16 mouse cellular contexts compared by ENCODE assay signal in the genomic region with DNA sequence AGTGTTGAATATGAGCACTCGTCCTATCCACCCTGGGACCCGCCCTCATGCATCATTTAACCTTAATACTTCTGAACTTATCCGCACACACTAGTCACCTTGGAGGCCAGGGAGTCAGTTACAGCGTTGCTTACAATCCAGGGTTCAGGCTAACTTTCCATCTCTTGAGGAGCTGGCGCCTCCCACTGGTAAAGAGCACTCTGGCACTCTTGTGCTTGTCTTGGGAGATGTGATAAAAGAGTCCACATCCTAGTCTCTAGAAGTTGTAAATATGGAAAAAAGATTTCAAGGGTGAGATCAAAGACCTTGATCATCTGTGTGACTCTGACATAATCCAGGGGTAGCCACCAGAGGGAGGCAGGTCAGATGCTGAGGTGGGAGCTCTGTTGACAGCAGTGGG. TPM values are rescaled to one million over a fixed set of nuclear protein-coding genes. Genes with fewer than 3 reads are reported as not detected.
A peak's percentile ranks its signal among the peaks of the same experiment; 100 is the strongest.
DNase-seq lines count a peak whose midpoint lies in the region; ATAC-seq and TF ChIP-seq lines count a peak whose summit lies in the region.
"Had no signal": no experiment of that assay in that cellular context is flagged by ENCODE, and none has a peak within 500 bp of the region (broad histone marks: within the 10 kb centered on the region; RNA-seq: fewer than 3 reads in every experiment).

No protein-coding gene starts in this region.

- ATAC-seq in heart, embryonic 13.5 days (ENCODE audit: extremely low read depth, insufficient number of reproducible peaks, low FRiP score, low TSS enrichment): no peak
- no peak for ATAC-seq in liver, embryonic 12.5 days
- ATAC-seq: midbrain, embryonic 15.5 days had no signal

- DNase-seq in heart, adult 9 months (ENCODE audit: low spot score in 2 of 2): no peak
- DNase-seq in liver, adult 2 months (ENCODE audit: extremely low read depth, low read depth, low spot score): no peak
- DNase-seq in MEL (ENCODE audit: low read depth, low spot score): no peak
- peak; percentile 31 for DNase-seq in induced T-regulatory cell, adult 2 months (ENCODE audit: low read depth)
- DNase-seq in right cerebral cortex, adult 18-20 months: no peak
- DNase-seq: adrenal gland, adult 8-10 months; embryo, embryonic 11 days; kidney, postnatal 25 days; layer of hippocampus, postnatal 36 days; lung, postnatal 4 days had no signal

- H3K27me3 ChIP-seq in heart, embryonic 13.5 days (replicated peaks): no peaks in the 10 kb centered on the region
- H3K27me3 ChIP-seq in liver, adult 2 months (ENCODE audit: control insufficient read depth, insufficient read depth, low read length): no peaks in the 10 kb centered on the region
- H3K27me3 ChIP-seq in liver, embryonic 12.5 days (replicated peaks): no peaks in the 10 kb centered on the region
- H3K27me3 ChIP-seq in MEL (ENCODE audit: control insufficient read depth in 1 of 2, insufficient read depth in 2 of 2, low read length in 2 of 2): no peaks in the 10 kb centered on the region
- H3K27me3 ChIP-seq: limb, embryonic 12.5 days; midbrain, embryonic 15.5 days; neural tube, embryonic 12.5 days had no signal

- H3K36me3 ChIP-seq in heart, embryonic 13.5 days: peaks cover 96% of the 10 kb centered on the region
- H3K36me3 ChIP-seq in liver, adult 2 months (ENCODE audit: control insufficient read depth, insufficient read depth, low read length): peaks cover 38% of the 10 kb centered on the region
- H3K36me3 ChIP-seq in liver, embryonic 12.5 days: peaks cover 43% of the 10 kb centered on the region
- no peaks in the 10 kb centered on the region; a peak in 1 of 4 replicates for H3K36me3 ChIP-seq in MEL (ENCODE audit: control insufficient read depth in 1 of 2, insufficient read depth in 2 of 2, low read length in 2 of 2)

- 64% methylated on average over 5 of the region's 5 CpGs for WGBS in heart, embryonic 13.5 days
- 76% methylated on average over 5 of the region's 5 CpGs for WGBS in liver, adult 2 months
- 59% methylated on average over 5 of the region's 5 CpGs for WGBS in liver, embryonic 12.5 days (ENCODE audit: insufficient replicate concordance)

- H3K9ac ChIP-seq in heart, embryonic 13.5 days: peak overlapping the region; percentile 37; the same call in 1 of the 2 replicates
- H3K9ac ChIP-seq in liver, adult 2 months (ENCODE audit: low read depth, low read length): no peak overlapping the region
- H3K9ac ChIP-seq in liver, embryonic 12.5 days: no peak overlapping the region
- no peak overlapping the region for H3K9ac ChIP-seq in MEL (ENCODE audit: control insufficient read depth, low read depth, low read length, poor library complexity, severe bottlenecking)
- H3K9ac ChIP-seq: limb, embryonic 12.5 days; midbrain, embryonic 15.5 days; neural tube, embryonic 12.5 days had no signal

- H3K79me2 ChIP-seq in liver, adult 2 months (ENCODE audit: control insufficient read depth, insufficient read depth, low read length): no peaks in the 10 kb centered on the region
- no peaks in the 10 kb centered on the region for H3K79me2 ChIP-seq in MEL (ENCODE audit: control insufficient read depth, insufficient read depth, low read length, poor library complexity)

- TF ChIP-seq RAD21 in MEL (IDR thresholded peaks at IDR 0.05; ENCODE audit: low read depth, low read length): no peak; the same call in 1 of the 2 replicates

- peaks cover 55% of the 10 kb centered on the region for H3K4me1 ChIP-seq in heart, embryonic 13.5 days
- H3K4me1 ChIP-seq in liver, adult 2 months (ENCODE audit: control insufficient read depth, insufficient read depth, low read length): peaks cover 12% of the 10 kb centered on the region
- no peaks in the 10 kb centered on the region for H3K4me1 ChIP-seq in liver, embryonic 12.5 days
- H3K4me1 ChIP-seq in MEL (ENCODE audit: control insufficient read depth in 1 of 2, insufficient read depth in 2 of 2, low read length in 2 of 2): no peaks in the 10 kb centered on the region
- H3K4me1 ChIP-seq: limb, embryonic 12.5 days; midbrain, embryonic 15.5 days; neural tube, embryonic 12.5 days had no signal

- no peak overlapping the region for H3K4me3 ChIP-seq in heart, embryonic 13.5 days
- H3K4me3 ChIP-seq in liver, adult 2 months (ENCODE audit: insufficient read depth, low read depth, low read length): no peak overlapping the region
- no peak overlapping the region for H3K4me3 ChIP-seq in liver, embryonic 12.5 days
- no peak overlapping the region for H3K4me3 ChIP-seq in MEL (ENCODE audit: control insufficient read depth in 1 of 2, insufficient read depth in 1 of 2, low read depth in 2 of 2, low read length in 2 of 2)
- H3K4me3 ChIP-seq: erythroblast, embryonic 14.5 days; limb, embryonic 12.5 days; midbrain, embryonic 15.5 days; neural tube, embryonic 12.5 days had no signal

- no peak overlapping the region for H3K4me2 ChIP-seq in heart, embryonic 13.5 days
- H3K4me2 ChIP-seq in liver, embryonic 12.5 days: no peak overlapping the region
- H3K4me2 ChIP-seq: limb, embryonic 12.5 days; midbrain, embryonic 15.5 days; neural tube, embryonic 12.5 days had no signal

- TF ChIP-seq EP300 in MEL (IDR thresholded peaks at IDR 0.05; ENCODE audit: low read depth in 1 of 2, low read length in 2 of 2): no peak

- TF ChIP-seq POLR2A in liver, adult 2 months (IDR thresholded peaks at IDR 0.05; ENCODE audit: extremely low read depth, insufficient read depth, low read length): no peak
- no peak for TF ChIP-seq POLR2A in MEL (IDR thresholded peaks at IDR 0.05; ENCODE audit: control insufficient read depth in 1 of 2, insufficient read depth in 1 of 2, low read depth in 1 of 2, low read length in 2 of 2, poor library complexity in 1 of 2)

- H3K27ac ChIP-seq in heart, embryonic 13.5 days (replicated peaks): peak overlapping the region; percentile 89
- no peak overlapping the region for H3K27ac ChIP-seq in liver, adult 2 months (replicated peaks; ENCODE audit: insufficient read depth, low read depth, low read length)
- H3K27ac ChIP-seq in liver, embryonic 12.5 days: no peak overlapping the region
- H3K27ac ChIP-seq in MEL (ENCODE audit: control insufficient read depth, low read depth, low read length): no peak overlapping the region
- H3K27ac ChIP-seq: limb, embryonic 12.5 days; midbrain, embryonic 15.5 days; neural tube, embryonic 12.5 days had no signal

- peak; percentile 35; the same call in 1 of the 2 replicates for TF ChIP-seq CTCF in liver, adult 2 months (IDR thresholded peaks at IDR 0.05; ENCODE audit: low read depth, low read length)
- peak in 2 of 3 experiments; percentile 15 to 22; a peak in 2 of 6 replicates for TF ChIP-seq CTCF in MEL (IDR thresholded peaks at IDR 0.05 in 2 of 3, conservative IDR thresholded peaks at IDR 0.05 in 1 of 3; ENCODE audit: control insufficient read depth in 1 of 3, insufficient read depth in 1 of 3, low read depth in 2 of 3, low read length in 3 of 3, poor library complexity in 1 of 3, severe bottlenecking in 1 of 3)

- no peaks in the 10 kb centered on the region for H3K9me3 ChIP-seq in heart, embryonic 13.5 days
- H3K9me3 ChIP-seq in liver, embryonic 12.5 days (replicated peaks): no peaks in the 10 kb centered on the region
- no peaks in the 10 kb centered on the region for H3K9me3 ChIP-seq in MEL (replicated peaks; ENCODE audit: insufficient read depth, low read length)
- H3K9me3 ChIP-seq: limb, embryonic 12.5 days; midbrain, embryonic 15.5 days; neural tube, embryonic 12.5 days had no signal

TF ChIP-seq in MEL, 35 proteins besides CTCF, POLR2A, EP300 and RAD21:
- TF ChIP-seq MXI1 (IDR thresholded peaks at IDR 0.05; ENCODE audit: low read depth, low read length): no peak
- no peak for TF ChIP-seq GATA1 (IDR thresholded peaks at IDR 0.05; ENCODE audit: low read depth, low read length)
- no peak for TF ChIP-seq TAL1 (IDR thresholded peaks at IDR 0.05; ENCODE audit: low read length)
- TF ChIP-seq SMC3 (IDR thresholded peaks at IDR 0.05; ENCODE audit: low read depth, low read length): peak; percentile 23
- no peak for TF ChIP-seq CHD1 (IDR thresholded peaks at IDR 0.05; ENCODE audit: low read depth, low read length)
- no peak for TF ChIP-seq MYC (IDR thresholded peaks at IDR 0.05; ENCODE audit: low read depth, low read length)
- TF ChIP-seq POLR2AphosphoS2 (IDR thresholded peaks at IDR 0.05; ENCODE audit: low read length): no peak
- TF ChIP-seq RCOR1 (IDR thresholded peaks at IDR 0.05; ENCODE audit: low read depth, low read length): no peak

RNA-seq across cellular contexts. Expression of gene Rbm44, which starts 37.3 kb away (rescaled TPM):
- 2.1 and 2.3 TPM in 2 replicates for polyA plus RNA-seq in heart, embryonic 13.5 days (2015; fragmentation: Nextera tagmentation; extraction: Ambion mirVana)
- total RNA-seq in liver, adult 2 months (2014; rRNA removed): 0.07 and 0.09 TPM in 2 replicates
- polyA plus RNA-seq in liver, adult 2 months (2012; rRNA removed): not detected in 2 replicates
- polyA plus RNA-seq in liver, embryonic 12.5 days (2016; fragmentation: Nextera tagmentation; extraction: Ambion mirVana): 1.1 and 1.5 TPM in 2 replicates
- not detected in 2 replicates for total RNA-seq in MEL (2012; rRNA removed)
- not detected for polyA plus RNA-seq in MEL (2012; ENCODE audit: insufficient read depth in 1 of 2, insufficient read length in 2 of 2, low read depth in 1 of 2, low replicate concordance in 2 of 2, missing spikeins in 1 of 2)
- total RNA-seq: adrenal gland, adult 8-10 months; layer of hippocampus, postnatal 36 days had no signal
- polyA plus RNA-seq: erythroblast, embryonic 14.5 days had no signal
